Mouse (Mus musculus) small intestine, adult 2 months (tissue): ENCODE data around the gene Mtus2. TPM values are rescaled to one million over a fixed set of nuclear protein-coding genes. Genes with fewer than 3 reads are reported as not detected.

Experiments
- H3K27ac ChIP-seq: fragments of 200-500 bp; 2 replicates; pipeline ENCODE4 v1.5.1; 2012; ENCODE audit warnings: low read depth, low read length, control low read depth, inconsistent platforms; ENCODE audit not compliant: insufficient read depth
- H3K27me3 ChIP-seq: fragments of 200-500 bp; 2 replicates; pipeline ENCODE4 v1.6.1; 2012; ENCODE audit warnings: mild to moderate bottlenecking, moderate library complexity, low read length, inconsistent platforms; ENCODE audit not compliant: control insufficient read depth, insufficient read depth
- H3K36me3 ChIP-seq: fragments of 200-500 bp; 2 replicates; pipeline ENCODE4 v1.6.1; 2012; ENCODE audit warnings: mild to moderate bottlenecking, low read length, control low read depth, inconsistent platforms; ENCODE audit not compliant: control insufficient read depth, insufficient read depth
- H3K4me1 ChIP-seq: fragments of 200-500 bp; 2 replicates; pipeline ENCODE4 v1.6.1; 2012; ENCODE audit warnings: low read length, inconsistent platforms, mixed read lengths; ENCODE audit not compliant: control insufficient read depth, insufficient read depth, insufficient read length
- H3K4me3 ChIP-seq: fragments of 200-500 bp; 2 replicates; pipeline ENCODE4 v1.5.1; 2012; ENCODE audit warnings: low read depth, mild to moderate bottlenecking, control low read depth, inconsistent platforms, low read length, moderate library complexity
- CTCF ChIP-seq: fragments of 200-500 bp; IDR thresholded peaks from 2 replicates; pipeline ENCODE4 v1.5.1; 2012; ENCODE audit warnings: low read depth, mild to moderate bottlenecking, control low read depth, inconsistent platforms, low read length, moderate library complexity, mixed read lengths; ENCODE audit not compliant: insufficient replicate concordance, insufficient read length; ENCODE audit errors: extremely low read depth
- POLR2A ChIP-seq: fragments of 200-500 bp; IDR thresholded peaks from 2 replicates; pipeline ENCODE4 v1.6.1; 2012; ENCODE audit warnings: low read depth, mild to moderate bottlenecking, control low read depth, inconsistent platforms, low read length, moderate library complexity
- WGBS: fragments of 180-500 bp; shearing (Covaris S2); methylation state at CpG from one replicate; pipeline ENCODE4 v1.1.7; 2018; 5-methylcytosine and 5-hydroxymethylcytosine counted together
- polyA plus RNA-seq: library from polyadenylated mRNA; depleted of rRNA; stranded (reverse); fragments of >200 nt; gene quantifications from 2 replicates; pipeline ENCODE4 v1.2.3, GENCODE M21; 2012

Gene Mtus2
- polyA plus RNA-seq, 1 experiment: 1.8 TPM

GRCm38 (mm10) chr5:148012156-148012555 is 55.0 kb downstream of the Mtus2 start:
- H3K27me3 ChIP-seq: no peaks in the 10 kb centered on the region
- H3K36me3 ChIP-seq: no peaks in the 10 kb centered on the region
- WGBS: 80% methylated on average over 5 of the region's 5 CpGs
- no peak overlapping the region for H3K4me3 ChIP-seq
- H3K27ac ChIP-seq: no peak overlapping the region
- H3K4me1 ChIP-seq: no peaks in the 10 kb centered on the region
- TF ChIP-seq POLR2A: no peak
- no peak for TF ChIP-seq CTCF

GRCm38 (mm10) chr5:148014133-148014854 is 57.2 kb downstream of the Mtus2 start:
- TF ChIP-seq CTCF (no peak), POLR2A (no peak)
- Histone ChIP-seq H3K4me1 (no peaks in the 10 kb centered on the region), H3K36me3 (no peaks in the 10 kb centered on the region), H3K4me3 (no peak overlapping the region), H3K27me3 (no peaks in the 10 kb centered on the region), H3K27ac (no peak overlapping the region)
- 31% methylated on average over 6 of the region's 6 CpGs for WGBS

GRCm38 (mm10) chr5:148015383-148015782 is 58.3 kb downstream of the Mtus2 start:
- H3K36me3 ChIP-seq: no peaks in the 10 kb centered on the region
- TF ChIP-seq CTCF (no peak), POLR2A (no peak)

GRCm38 (mm10) chr5:148017371-148017770 is 60.3 kb downstream of the Mtus2 start:
- TF ChIP-seq CTCF (no peak), POLR2A (no peak)
- 94% methylated on average over 11 of the region's 11 CpGs for WGBS

More at GRCm38 (mm10) chr5:148015383-148015782, 58.3 kb downstream of the Mtus2 start:
- Histone ChIP-seq H3K4me1 (no peaks in the 10 kb centered on the region), H3K27me3 (no peaks in the 10 kb centered on the region), H3K27ac (no peak overlapping the region), H3K4me3 (no peak overlapping the region)
- 66% methylated on average over 8 of the region's 8 CpGs for WGBS

GRCm38 (mm10) chr5:148022784-148023183 is 65.7 kb downstream of the Mtus2 start:
- 79% methylated on average over 4 of the region's 4 CpGs for WGBS
- H3K36me3 ChIP-seq: no peaks in the 10 kb centered on the region
- H3K4me1 ChIP-seq: no peaks in the 10 kb centered on the region
- TF ChIP-seq POLR2A: no peak
- TF ChIP-seq CTCF: no peak
- H3K27me3 ChIP-seq: no peaks in the 10 kb centered on the region
- no peak overlapping the region for H3K4me3 ChIP-seq
- no peak overlapping the region for H3K27ac ChIP-seq

More at GRCm38 (mm10) chr5:148017371-148017770, 60.3 kb downstream of the Mtus2 start:
- no peaks in the 10 kb centered on the region for H3K27me3 ChIP-seq
- no peak overlapping the region for H3K27ac ChIP-seq
- H3K4me1 ChIP-seq: no peaks in the 10 kb centered on the region
- no peak overlapping the region for H3K4me3 ChIP-seq
- H3K36me3 ChIP-seq: no peaks in the 10 kb centered on the region

GRCm38 (mm10) chr5:148026401-148027349 is 69.6 kb downstream of the Mtus2 start:
- 67% methylated on average over 26 of the region's 26 CpGs for WGBS
- no peak overlapping the region for H3K27ac ChIP-seq
- no peak overlapping the region for H3K4me3 ChIP-seq
- no peaks in the 10 kb centered on the region for H3K27me3 ChIP-seq
- no peaks in the 10 kb centered on the region for H3K36me3 ChIP-seq
- no peaks in the 10 kb centered on the region for H3K4me1 ChIP-seq
- TF ChIP-seq CTCF (no peak), POLR2A (no peak)

GRCm38 (mm10) chr5:148027985-148028384 is 70.9 kb downstream of the Mtus2 start:
- TF ChIP-seq POLR2A (no peak), CTCF (no peak)
- 60% methylated on average over 13 of the region's 13 CpGs for WGBS
- no peaks in the 10 kb centered on the region for H3K27me3 ChIP-seq

More at GRCm38 (mm10) chr5:148027985-148028384, 70.9 kb downstream of the Mtus2 start:
- Histone ChIP-seq H3K4me1 (no peaks in the 10 kb centered on the region), H3K27ac (no peak overlapping the region), H3K4me3 (no peak overlapping the region), H3K36me3 (no peaks in the 10 kb centered on the region)
